Mouse (Mus musculus) thymus, adult 2 months (tissue): ENCODE data around the gene Rad51b.

Source experiments
- CTCF ChIP-seq: fragments of 200-500 bp; IDR thresholded peaks from 2 replicates; pipeline ENCODE4 v1.5.1; 2012; ENCODE audit warnings: mild to moderate bottlenecking, control low read depth, low read length, moderate library complexity, borderline replicate concordance; ENCODE audit not compliant: control insufficient read depth, poor library complexity, insufficient read depth; ENCODE audit errors: extremely low read depth
- POLR2A ChIP-seq: fragments of 200-500 bp; IDR thresholded peaks from 2 replicates; pipeline ENCODE4 v1.6.1; 2012; ENCODE audit warnings: mild to moderate bottlenecking, low read length, control low read depth, moderate library complexity; ENCODE audit not compliant: control insufficient read depth, poor library complexity, insufficient read depth; ENCODE audit errors: extremely low read depth

DNA sequence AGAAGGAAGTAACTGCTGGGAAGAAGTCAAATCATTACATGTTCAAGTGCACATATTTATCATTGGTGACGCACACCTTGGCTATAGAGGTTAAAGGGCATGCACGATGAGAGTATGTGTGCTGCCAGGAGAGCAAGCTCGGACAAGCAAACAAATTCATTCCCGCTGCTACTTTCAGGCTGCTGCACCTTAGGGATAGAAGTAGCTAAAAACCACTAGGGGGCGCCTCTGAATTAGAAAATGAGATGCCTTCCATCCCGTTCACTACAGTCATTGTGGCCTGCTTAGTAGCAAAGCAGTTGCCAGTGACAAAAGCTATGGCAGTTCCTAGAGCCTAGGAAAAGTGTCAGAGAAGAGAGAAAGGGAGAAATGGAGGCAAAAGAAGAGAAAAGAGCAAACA lies 50.6 kb downstream of the Rad51b start:
- TF ChIP-seq CTCF (no peak), POLR2A (no peak)
